ENCODE assay signal across 8 mouse cellular contexts in the genomic region with DNA sequence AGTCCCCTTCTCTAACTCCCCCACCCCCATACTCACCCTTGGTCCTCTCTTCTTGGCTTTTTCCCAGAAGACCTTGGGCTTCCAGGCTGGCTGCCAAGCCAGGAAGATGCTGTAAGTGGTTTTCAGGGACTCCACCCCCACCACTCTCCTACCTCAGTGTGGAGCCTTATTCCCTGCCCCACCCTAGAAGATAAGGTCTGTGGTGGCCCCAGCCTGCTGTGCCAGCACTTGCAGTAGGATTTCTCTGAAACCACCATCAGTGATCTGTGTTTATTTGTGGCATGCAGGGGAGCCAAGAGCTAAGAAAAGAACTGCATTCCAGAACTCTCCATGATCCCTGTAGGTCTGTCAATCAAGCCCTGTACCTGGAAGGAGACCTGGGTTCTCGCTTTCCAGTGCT.
DNase-seq lines count a peak whose midpoint lies in the region; ATAC-seq and TF ChIP-seq lines count a peak whose summit lies in the region.

No protein-coding gene starts in this region.

- H3K36me3 ChIP-seq in intestine, embryonic 14.5 days (ENCODE audit: control insufficient read depth, insufficient read depth, low read length), result no peaks in the 10 kb centered on the region
- no peaks in the 10 kb centered on the region for H3K36me3 ChIP-seq in intestine, postnatal 0 days (ENCODE audit: control insufficient read depth, insufficient read depth)
- no peaks in the 10 kb centered on the region for H3K36me3 ChIP-seq in embryonic facial prominence, embryonic 14.5 days (ENCODE audit: control insufficient read depth, insufficient read depth, low read length)
- H3K36me3 ChIP-seq in intestine, embryonic 16.5 days (ENCODE audit: control insufficient read depth, insufficient read depth, low read length), result no peaks in the 10 kb centered on the region

- WGBS in intestine, embryonic 14.5 days, result 72% methylated on average over 1 of the region's 1 CpGs
- WGBS in intestine, postnatal 0 days, result 57% methylated on average over 1 of the region's 1 CpGs
- WGBS in embryonic facial prominence, embryonic 14.5 days, result 55% methylated on average over 1 of the region's 1 CpGs
- 69% methylated on average over 1 of the region's 1 CpGs for WGBS in intestine, embryonic 16.5 days

- peak; percentile 32; the same call in 1 of the 2 replicates for ATAC-seq in intestine, embryonic 14.5 days (replicated peaks; ENCODE audit: low FRiP score, low TSS enrichment, low read depth)
- ATAC-seq in intestine, postnatal 0 days, result no peak
- ATAC-seq in embryonic facial prominence, embryonic 14.5 days (ENCODE audit: low read depth), result peak; percentile 77
- peak; percentile 83 for ATAC-seq in intestine, embryonic 16.5 days
- ATAC-seq in megakaryocyte progenitor cell, adult 5-6 weeks (replicated peaks; ENCODE audit: poor library complexity), result no peak

- TF ChIP-seq CTCF in intestine, postnatal 0 days (IDR thresholded peaks at IDR 0.05; ENCODE audit: low read depth), result no peak
- TF ChIP-seq CTCF in left cerebral cortex, adult 2 months (IDR thresholded peaks at IDR 0.05), result no peak

- H3K27ac ChIP-seq in intestine, embryonic 14.5 days (ENCODE audit: low read depth), result peak overlapping the region; percentile 92
- no peak overlapping the region for H3K27ac ChIP-seq in intestine, postnatal 0 days (ENCODE audit: low read depth, low read length)
- peak overlapping the region; percentile 81 for H3K27ac ChIP-seq in embryonic facial prominence, embryonic 14.5 days (replicated peaks; ENCODE audit: low read depth, low read length)
- H3K27ac ChIP-seq in intestine, embryonic 16.5 days (ENCODE audit: low read length), result peak overlapping the region; percentile 47; the same call in 1 of the 2 replicates
- no peak overlapping the region for H3K27ac ChIP-seq in left cerebral cortex, adult 2 months

- H3K4me2 ChIP-seq in intestine, embryonic 14.5 days (ENCODE audit: low read length), result no peak overlapping the region
- H3K4me2 ChIP-seq in intestine, postnatal 0 days (replicated peaks; ENCODE audit: low read depth), result no peak overlapping the region
- H3K4me2 ChIP-seq in embryonic facial prominence, embryonic 14.5 days (ENCODE audit: low read depth, low read length), result no peak overlapping the region
- no peak overlapping the region for H3K4me2 ChIP-seq in intestine, embryonic 16.5 days (ENCODE audit: low read depth, low read length)

- intact Hi-C loops in left cerebral cortex, adult 2 months (cut with DNase I), result no loop called here

- no peak overlapping the region for H3K4me3 ChIP-seq in intestine, embryonic 14.5 days (ENCODE audit: low read depth, low read length)
- H3K4me3 ChIP-seq in intestine, postnatal 0 days (ENCODE audit: low read depth, low read length), result no peak overlapping the region
- H3K4me3 ChIP-seq in embryonic facial prominence, embryonic 14.5 days (ENCODE audit: low read depth, low read length), result no peak overlapping the region
- no peak overlapping the region for H3K4me3 ChIP-seq in intestine, embryonic 16.5 days (ENCODE audit: low read length)
- no peak overlapping the region for H3K4me3 ChIP-seq in left cerebral cortex, adult 2 months

- DNase-seq in intestine, embryonic 14.5 days (ENCODE audit: low spot score), result no peak
- DNase-seq in embryonic facial prominence, embryonic 14.5 days (ENCODE audit: low spot score), result peak; percentile 93
- peak; percentile 51 for DNase-seq in lung, postnatal 10 days
- DNase-seq in adipocyte (ENCODE audit: low spot score), result no peak
- no peak for DNase-seq in left cerebral cortex, adult 2 months (ENCODE audit: extremely low spot score in 1 of 2, low spot score in 2 of 2)

- no peaks in the 10 kb centered on the region for H3K9me3 ChIP-seq in intestine, embryonic 14.5 days (ENCODE audit: control insufficient read depth, low read length)
- no peaks in the 10 kb centered on the region for H3K9me3 ChIP-seq in intestine, postnatal 0 days (ENCODE audit: control insufficient read depth)
- H3K9me3 ChIP-seq in embryonic facial prominence, embryonic 14.5 days (ENCODE audit: control insufficient read depth, low read length), result no peaks in the 10 kb centered on the region
- H3K9me3 ChIP-seq in intestine, embryonic 16.5 days (ENCODE audit: control insufficient read depth, low read length), result no peaks in the 10 kb centered on the region

- H3K9ac ChIP-seq in intestine, embryonic 14.5 days (ENCODE audit: low read length), result no peak overlapping the region
- no peak overlapping the region for H3K9ac ChIP-seq in intestine, postnatal 0 days (ENCODE audit: low read depth, low read length)
- no peak overlapping the region for H3K9ac ChIP-seq in embryonic facial prominence, embryonic 14.5 days (ENCODE audit: low read depth, low read length)
- 0 out of 2 replicates have a peak overlapping the region, but pooled peaks have one; percentile 11 for H3K9ac ChIP-seq in intestine, embryonic 16.5 days (ENCODE audit: low read depth, low read length)

- H3K27me3 ChIP-seq in intestine, embryonic 14.5 days (replicated peaks; ENCODE audit: control insufficient read depth, insufficient read depth, low read length), result no peaks in the 10 kb centered on the region
- no peaks in the 10 kb centered on the region for H3K27me3 ChIP-seq in intestine, postnatal 0 days (replicated peaks; ENCODE audit: control insufficient read depth, insufficient read depth, low read length)
- H3K27me3 ChIP-seq in embryonic facial prominence, embryonic 14.5 days (replicated peaks; ENCODE audit: control insufficient read depth, insufficient read depth, low read length), result no peaks in the 10 kb centered on the region
- H3K27me3 ChIP-seq in intestine, embryonic 16.5 days (replicated peaks; ENCODE audit: control insufficient read depth, insufficient read depth, low read length), result no peaks in the 10 kb centered on the region

- peaks cover 47% of the 10 kb centered on the region for H3K4me1 ChIP-seq in intestine, embryonic 14.5 days (replicated peaks; ENCODE audit: control insufficient read depth, insufficient read depth, low read length)
- 0 out of 2 replicates have a peak, but pooled peaks cover 15% of the 10 kb centered on the region for H3K4me1 ChIP-seq in intestine, postnatal 0 days (replicated peaks; ENCODE audit: control insufficient read depth, insufficient read depth, low read length)
- peaks cover 35% of the 10 kb centered on the region for H3K4me1 ChIP-seq in embryonic facial prominence, embryonic 14.5 days (ENCODE audit: control insufficient read depth, insufficient read depth, low read length)
- H3K4me1 ChIP-seq in intestine, embryonic 16.5 days (ENCODE audit: control insufficient read depth, insufficient read depth, low read length), result peaks cover 19% of the 10 kb centered on the region

Comparison
In these comparisons a context has a peak if more than half of its experiments do, and no peak if none do; other contexts are left out.
1. ATAC-seq: peak in intestine, embryonic 14.5 days (single experiment), embryonic facial prominence, embryonic 14.5 days (single experiment) and intestine, embryonic 16.5 days (single experiment); none in intestine, postnatal 0 days (single experiment) and megakaryocyte progenitor cell, adult 5-6 weeks (single experiment).
2. H3K27ac ChIP-seq: peak in intestine, embryonic 14.5 days (single experiment), embryonic facial prominence, embryonic 14.5 days (single experiment) and intestine, embryonic 16.5 days (single experiment); none in intestine, postnatal 0 days (single experiment) and left cerebral cortex, adult 2 months (single experiment).
3. DNase-seq: peak in embryonic facial prominence, embryonic 14.5 days (single experiment) and lung, postnatal 10 days (single experiment); none in intestine, embryonic 14.5 days (single experiment), adipocyte (single experiment) and left cerebral cortex, adult 2 months (0 of 2).